Mouse (Mus musculus): ENCODE results near the gene Pcmt1.

- TF ChIP-seq CTCF (IDR thresholded peaks at IDR 0.05; ENCODE audit: low read depth, low read length) (no peak), EP300 (IDR thresholded peaks at IDR 0.05; ENCODE audit: insufficient read depth, low read depth, low read length) (no peak)
Observed at GRCm38 (mm10) chr10:7686902-7687301, 6.0 kb upstream of the Pcmt1 start.
